Mouse (Mus musculus): ENCODE results near the gene Hnrnpab. TPM values are rescaled to one million over a fixed set of nuclear protein-coding genes. Genes with fewer than 3 reads are reported as not detected.
"Not testable (repeated sequence)": the region's sequence is repeated elsewhere in the genome, so short reads cannot be mapped to it uniquely, and the experiment has no call there.

The Hnrnpab gene
- polyA plus RNA-seq, 1 experiment from 2014 or later, result 527 TPM

- H3K36me3 ChIP-seq (ENCODE audit: control insufficient read depth, insufficient read depth, low read length), result peaks cover 6% of the 10 kb centered on the region; the same call in 1 of the 2 replicates
- ATAC-seq (replicated peaks; ENCODE audit: low FRiP score, low TSS enrichment, low read depth) (no peak), DNase-seq (ENCODE audit: low spot score) (no peak)
- H3K27ac ChIP-seq (ENCODE audit: low read depth), result peak overlapping the region; percentile 29; the same call in 1 of the 2 replicates
- H3K9ac ChIP-seq (ENCODE audit: low read length), result no peak overlapping the region
- 69% methylated on average over 5 of the region's 5 CpGs for WGBS
- H3K9me3 ChIP-seq (ENCODE audit: control insufficient read depth, low read length), result no peaks in the 10 kb centered on the region
- H3K4me2 ChIP-seq (ENCODE audit: low read length), result peak overlapping the region; percentile 40
- peaks cover 13% of the 10 kb centered on the region for H3K4me1 ChIP-seq (replicated peaks; ENCODE audit: control insufficient read depth, insufficient read depth, low read length)
- H3K27me3 ChIP-seq (replicated peaks; ENCODE audit: control insufficient read depth, insufficient read depth, low read length), result no peaks in the 10 kb centered on the region
- H3K4me3 ChIP-seq (ENCODE audit: low read depth, low read length), result no peak overlapping the region
Observed at GRCm38 (mm10) chr11:51638497-51638896, 31.9 kb upstream of the Hnrnpab start.

GRCm38 (mm10) chr11:51637971-51638414, 31.3 kb upstream of the Hnrnpab start:
- Histone ChIP-seq H3K27ac (ENCODE audit: low read depth) (peak overlapping the region; percentile 29; the same call in 1 of the 2 replicates), H3K36me3 (ENCODE audit: control insufficient read depth, insufficient read depth, low read length) (0 out of 2 replicates have a peak, but pooled peaks cover 5% of the 10 kb centered on the region), H3K4me1 (replicated peaks; ENCODE audit: control insufficient read depth, insufficient read depth, low read length) (peaks cover 13% of the 10 kb centered on the region), H3K27me3 (replicated peaks; ENCODE audit: control insufficient read depth, insufficient read depth, low read length) (no peaks in the 10 kb centered on the region), H3K9me3 (ENCODE audit: control insufficient read depth, low read length) (no peaks in the 10 kb centered on the region), H3K4me2 (ENCODE audit: low read length) (peak overlapping the region; percentile 40), H3K4me3 (ENCODE audit: low read depth, low read length) (0 out of 2 replicates have a peak overlapping the region, but pooled peaks have one; percentile 6), H3K9ac (ENCODE audit: low read length) (peak overlapping the region; percentile 16; the same call in 1 of the 2 replicates)
- ATAC-seq (replicated peaks; ENCODE audit: low FRiP score, low TSS enrichment, low read depth), result no peak
- 5% methylated on average over 17 of the region's 17 CpGs for WGBS
- DNase-seq (ENCODE audit: low spot score), result peak; percentile 68

- H3K4me1 ChIP-seq (replicated peaks; ENCODE audit: control insufficient read depth, insufficient read depth, low read length), result peaks cover 13% of the 10 kb centered on the region
- no peaks in the 10 kb centered on the region for H3K36me3 ChIP-seq (ENCODE audit: control insufficient read depth, insufficient read depth, low read length)
- H3K9me3 ChIP-seq (ENCODE audit: control insufficient read depth, low read length), result no peaks in the 10 kb centered on the region
- peak overlapping the region; percentile 62; the same call in 1 of the 2 replicates for H3K27ac ChIP-seq (ENCODE audit: low read depth)
- H3K9ac ChIP-seq (ENCODE audit: low read length), result peak overlapping the region; percentile 56
- peak overlapping the region; percentile 79 for H3K4me3 ChIP-seq (ENCODE audit: low read depth, low read length)
- peak overlapping the region; percentile 71 for H3K4me2 ChIP-seq (ENCODE audit: low read length)
- peak; percentile 78 for DNase-seq (ENCODE audit: low spot score)
- no peaks in the 10 kb centered on the region for H3K27me3 ChIP-seq (replicated peaks; ENCODE audit: control insufficient read depth, insufficient read depth, low read length)
- WGBS, result 2% methylated on average over 6 of the region's 6 CpGs
- peak; percentile 57; the same call in 1 of the 2 replicates for ATAC-seq (replicated peaks; ENCODE audit: low FRiP score, low TSS enrichment, low read depth)
Observed at GRCm38 (mm10) chr11:51636323-51636684, 29.7 kb upstream of the Hnrnpab start.

- Histone ChIP-seq H3K4me3 (ENCODE audit: low read depth, low read length) (peak within 1 kb of the TSS; percentile 79), H3K27me3 (replicated peaks; ENCODE audit: control insufficient read depth, insufficient read depth, low read length) (no peaks in the 10 kb centered on the region), H3K9ac (ENCODE audit: low read length) (peak within 1 kb of the TSS; percentile 56), H3K27ac (ENCODE audit: low read depth) (peak within 1 kb of the TSS; percentile 62; the same call in 1 of the 2 replicates), H3K36me3 (ENCODE audit: control insufficient read depth, insufficient read depth, low read length) (no peaks in the 10 kb centered on the region), H3K4me1 (replicated peaks; ENCODE audit: control insufficient read depth, insufficient read depth, low read length) (peaks cover 13% of the 10 kb centered on the region), H3K4me2 (ENCODE audit: low read length) (peak within 1 kb of the TSS; percentile 71), H3K9me3 (ENCODE audit: control insufficient read depth, low read length) (no peaks in the 10 kb centered on the region)
- WGBS, result under 1% methylated on average over 61 of the region's 61 CpGs
- DNase-seq (ENCODE audit: low spot score) (peak; percentile 93), ATAC-seq (replicated peaks; ENCODE audit: low FRiP score, low TSS enrichment, low read depth) (peak; percentile 85)
Observed at GRCm38 (mm10) chr11:51635525-51636322, 29.1 kb upstream of the Hnrnpab start, which contains the start of gene Rmnd5b. Gene Rmnd5b, minus strand, starts transcription at chr11:51635896.

GRCm38 (mm10) chr11:51635127-51635524, 28.5 kb upstream of the Hnrnpab start:
- H3K4me3 ChIP-seq (ENCODE audit: low read depth, low read length), result peak overlapping the region; percentile 79
- no peak for ATAC-seq (replicated peaks; ENCODE audit: low FRiP score, low TSS enrichment, low read depth)
- no peak for DNase-seq (ENCODE audit: low spot score)
- H3K27ac ChIP-seq (ENCODE audit: low read depth), result peak overlapping the region; percentile 62; the same call in 1 of the 2 replicates
- no peaks in the 10 kb centered on the region for H3K36me3 ChIP-seq (ENCODE audit: control insufficient read depth, insufficient read depth, low read length)
- WGBS, result 17% methylated on average over 6 of the region's 6 CpGs
- no peaks in the 10 kb centered on the region for H3K27me3 ChIP-seq (replicated peaks; ENCODE audit: control insufficient read depth, insufficient read depth, low read length)
- H3K9me3 ChIP-seq (ENCODE audit: control insufficient read depth, low read length), result no peaks in the 10 kb centered on the region
- H3K9ac ChIP-seq (ENCODE audit: low read length), result peak overlapping the region; percentile 56
- H3K4me2 ChIP-seq (ENCODE audit: low read length), result peak overlapping the region; percentile 71
- peaks cover 13% of the 10 kb centered on the region for H3K4me1 ChIP-seq (replicated peaks; ENCODE audit: control insufficient read depth, insufficient read depth, low read length)

GRCm38 (mm10) chr11:51633721-51634120, 27.1 kb upstream of the Hnrnpab start:
- Histone ChIP-seq H3K4me2 (ENCODE audit: low read length) (no peak overlapping the region), H3K27ac (ENCODE audit: low read depth) (no peak overlapping the region), H3K27me3 (replicated peaks; ENCODE audit: control insufficient read depth, insufficient read depth, low read length) (no peaks in the 10 kb centered on the region), H3K4me1 (replicated peaks; ENCODE audit: control insufficient read depth, insufficient read depth, low read length) (peaks cover 13% of the 10 kb centered on the region), H3K36me3 (ENCODE audit: control insufficient read depth, insufficient read depth, low read length) (peaks cover 7% of the 10 kb centered on the region; the same call in 1 of the 2 replicates), H3K9me3 (ENCODE audit: control insufficient read depth, low read length) (no peaks in the 10 kb centered on the region), H3K9ac (ENCODE audit: low read length) (no peak overlapping the region), H3K4me3 (ENCODE audit: low read depth, low read length) (no peak overlapping the region)
- ATAC-seq (replicated peaks; ENCODE audit: low FRiP score, low TSS enrichment, low read depth) (no peak), DNase-seq (ENCODE audit: low spot score) (no peak)
- 89% methylated on average over 3 of the region's 3 CpGs for WGBS

GRCm38 (mm10) chr11:51633200-51633599, 26.6 kb upstream of the Hnrnpab start:
- H3K4me1 ChIP-seq (replicated peaks; ENCODE audit: control insufficient read depth, insufficient read depth, low read length), result peaks cover 12% of the 10 kb centered on the region
- DNase-seq (ENCODE audit: low spot score); H3K4me2 ChIP-seq (ENCODE audit: low read length); H3K27ac ChIP-seq (ENCODE audit: low read depth); H3K9me3 ChIP-seq (ENCODE audit: control insufficient read depth, low read length); H3K4me3 ChIP-seq (ENCODE audit: low read depth, low read length); ATAC-seq (replicated peaks; ENCODE audit: low FRiP score, low TSS enrichment, low read depth); H3K36me3 ChIP-seq (ENCODE audit: control insufficient read depth, insufficient read depth, low read length); H3K9ac ChIP-seq (ENCODE audit: low read length); H3K27me3 ChIP-seq (replicated peaks; ENCODE audit: control insufficient read depth, insufficient read depth, low read length): not testable (repeated sequence)
- WGBS, result 93% methylated on average over 7 of the region's 7 CpGs

- H3K9ac ChIP-seq (ENCODE audit: low read length), result no peak overlapping the region
- no peak overlapping the region for H3K4me2 ChIP-seq (ENCODE audit: low read length)
- DNase-seq (ENCODE audit: low spot score), result no peak
- no peak overlapping the region for H3K27ac ChIP-seq (ENCODE audit: low read depth)
- no peak for ATAC-seq (replicated peaks; ENCODE audit: low FRiP score, low TSS enrichment, low read depth)
- no peak overlapping the region for H3K4me3 ChIP-seq (ENCODE audit: low read depth, low read length)
- H3K36me3 ChIP-seq (ENCODE audit: control insufficient read depth, insufficient read depth, low read length), result peaks cover 18% of the 10 kb centered on the region
- H3K9me3 ChIP-seq (ENCODE audit: control insufficient read depth, low read length), result no peaks in the 10 kb centered on the region
- WGBS, result 83% methylated on average over 6 of the region's 6 CpGs
- peaks cover 6% of the 10 kb centered on the region for H3K4me1 ChIP-seq (replicated peaks; ENCODE audit: control insufficient read depth, insufficient read depth, low read length)
- H3K27me3 ChIP-seq (replicated peaks; ENCODE audit: control insufficient read depth, insufficient read depth, low read length), result no peaks in the 10 kb centered on the region
Observed at GRCm38 (mm10) chr11:51632130-51632753, 25.6 kb upstream of the Hnrnpab start.

Data from intestine, embryonic 14.5 days (tissue).